Mouse (Mus musculus): ENCODE data around the gene Mark3.

GRCm38 (mm10) chr12:111664144-111664634 is 89.9 kb downstream of the Mark3 start:
- TF ChIP-seq CTCF (IDR thresholded peaks at IDR 0.05; ENCODE audit: low read depth, low read length) (no peak), GATA1 (IDR thresholded peaks at IDR 0.05; ENCODE audit: borderline replicate concordance, low read length) (no peak), POLR2AphosphoS5 (IDR thresholded peaks at IDR 0.05; ENCODE audit: insufficient replicate concordance, low read depth, low read length) (no peak), GATA2 (IDR thresholded peaks at IDR 0.05; ENCODE audit: borderline replicate concordance, low read depth, low read length) (no peak), TAL1 (conservative IDR thresholded peaks at IDR 0.05; ENCODE audit: low read depth, low read length) (no peak)
